Mouse (Mus musculus) cerebellum, adult 11-12 months (tissue): ENCODE measurements around the gene Wdr76.
"Not testable (repeated sequence)": the region's sequence is repeated elsewhere in the genome, so short reads cannot be mapped to it uniquely, and the experiment has no call there.

Experiments
- DNase-seq: peaks from one replicate; pipeline ENCODE4 v3.0.0; 2022

Gene Wdr76

GRCm38 (mm10) chr2:121505942-121506882 is at the start of gene Wdr76, which contains the start of gene Mfap1a:
TSS of gene Wdr76 (plus strand) at chr2:121506723.
TSS of gene Mfap1a (minus strand) at chr2:121506665.
- peak; percentile 81 for DNase-seq

DNA sequence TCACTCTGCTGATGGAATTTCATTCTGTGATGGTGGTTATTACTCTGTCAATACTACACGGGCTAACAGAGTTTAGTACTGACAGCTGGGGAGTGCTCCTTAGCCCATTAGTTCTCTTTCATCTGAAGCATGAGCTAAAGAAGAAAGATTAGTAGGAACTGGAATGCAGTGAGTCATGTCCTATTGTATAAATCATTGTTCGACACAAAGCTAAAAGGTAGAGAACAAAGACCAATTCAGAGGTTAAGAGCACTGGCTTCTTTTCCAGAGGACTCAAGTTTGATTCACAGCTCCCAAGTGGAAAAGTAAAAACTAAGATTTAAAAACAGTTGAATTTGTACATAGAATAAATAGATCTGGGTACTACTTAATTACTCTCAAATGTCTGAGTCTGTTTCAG is 46.5 kb upstream of the Wdr76 start:
- DNase-seq, result no peak

GRCm38 (mm10) chr2:121468982-121469381 is 37.5 kb upstream of the Wdr76 start:
- DNase-seq, result not testable (repeated sequence)

GRCm38 (mm10) chr2:121472783-121473182 is 33.7 kb upstream of the Wdr76 start:
- DNase-seq, result not testable (repeated sequence)

DNA sequence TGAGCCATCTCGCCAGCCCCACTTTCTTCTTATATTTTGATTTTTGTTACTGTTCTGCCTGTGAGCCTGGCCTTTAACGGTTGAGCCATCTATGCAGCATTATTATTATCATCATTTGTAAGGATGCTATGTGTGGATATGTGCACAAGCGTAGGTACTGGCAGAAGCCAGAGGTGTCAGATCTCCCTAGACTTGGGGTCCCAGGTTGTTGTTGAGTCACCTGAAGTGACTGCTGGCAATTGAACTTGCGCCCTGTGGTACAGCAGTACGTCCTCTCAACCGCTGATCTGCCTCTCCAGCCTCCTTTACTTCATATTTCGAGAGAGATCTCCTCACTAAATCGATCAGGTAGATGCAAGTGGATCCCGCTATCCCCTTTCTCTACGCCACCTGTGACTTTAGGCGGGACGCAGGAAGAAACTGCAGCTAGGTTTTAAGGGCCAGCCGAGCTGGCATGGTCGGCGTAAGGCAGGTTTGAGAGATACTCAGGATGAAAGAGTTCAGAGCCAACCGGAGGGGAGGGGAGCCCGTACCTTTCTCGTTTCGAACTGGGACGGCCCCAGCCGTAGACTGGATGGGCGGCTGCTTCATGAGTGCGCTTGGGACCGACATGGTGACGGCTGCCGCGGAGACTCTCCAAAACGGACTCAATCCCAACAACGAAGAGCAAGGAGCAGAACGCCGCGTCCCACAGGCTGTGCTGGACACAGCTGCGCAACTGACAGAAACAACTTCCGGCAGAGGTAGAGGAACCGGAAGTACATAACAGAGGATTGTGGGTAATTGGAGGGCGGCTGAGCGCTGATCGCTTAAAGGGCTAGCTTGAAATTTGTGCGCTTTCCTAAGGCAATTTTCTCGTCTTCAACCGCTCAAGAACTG is 33.0 kb upstream of the Wdr76 start, which contains the start of gene Mfap1b:
TSS of gene Mfap1b (minus strand) at position 767 of the 879 bp plus-strand sequence.
- DNase-seq, result peak; percentile 81

- no peak for DNase-seq
Observed at GRCm38 (mm10) chr2:121474180-121474535, 32.4 kb upstream of the Wdr76 start.

GRCm38 (mm10) chr2:121475306-121475705 is 31.2 kb upstream of the Wdr76 start:
- not testable (repeated sequence) for DNase-seq

DNA sequence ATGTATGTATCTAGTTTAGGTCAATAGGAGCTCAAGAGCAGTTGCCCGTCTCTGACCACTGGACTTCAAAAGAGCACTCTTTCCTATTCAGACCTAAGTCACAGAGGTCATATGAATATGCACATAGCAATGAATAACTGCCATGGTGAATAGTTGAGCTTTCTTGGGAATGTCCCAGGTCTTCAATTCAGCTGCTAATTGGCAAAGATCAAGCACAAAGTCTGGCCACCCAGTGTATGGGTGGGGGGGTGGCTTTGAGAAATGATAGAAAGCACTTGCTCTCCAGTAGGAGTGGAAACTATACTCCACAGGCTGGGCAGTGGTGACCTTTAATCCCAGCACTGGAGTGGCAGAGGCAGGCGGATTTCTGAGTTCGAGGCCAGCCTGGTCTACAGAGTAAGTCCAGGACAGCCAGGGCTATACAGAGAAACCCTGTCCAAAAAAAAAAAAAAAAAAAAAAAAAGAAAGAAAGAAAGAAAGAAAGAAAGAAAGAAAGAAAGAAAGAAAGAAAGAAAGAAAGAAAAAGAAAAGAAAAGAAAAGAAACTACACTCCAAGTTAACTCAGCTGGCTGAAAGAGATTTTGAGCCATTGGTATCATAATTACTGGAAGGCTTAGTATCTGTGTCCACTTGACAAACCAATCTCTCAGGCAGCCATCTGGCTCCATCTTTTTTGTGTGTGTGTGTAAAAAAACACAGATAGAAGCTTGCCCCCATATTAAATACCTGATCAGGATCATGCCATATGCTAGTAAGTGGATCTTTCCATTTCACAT is 28.8 kb upstream of the Wdr76 start:
- no peak for DNase-seq

DNA sequence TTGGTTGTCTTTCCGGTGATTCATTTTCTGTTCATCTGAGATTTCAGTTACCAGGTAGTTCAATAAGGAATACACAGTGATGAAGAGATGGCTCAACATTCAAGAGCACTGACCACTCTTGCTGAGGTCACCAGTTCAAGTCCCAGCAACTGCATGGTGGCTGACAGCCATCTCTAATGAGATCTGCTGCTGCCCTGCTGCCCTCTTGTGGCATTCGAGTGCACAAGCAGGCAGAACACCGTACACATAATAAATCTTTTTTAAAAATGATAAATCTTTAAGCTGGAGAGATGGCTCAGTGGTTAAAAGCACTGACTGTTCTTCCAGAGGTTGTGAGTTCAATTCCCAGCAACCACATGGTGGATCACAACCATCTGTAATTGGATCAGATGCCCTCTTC is 26.0 kb upstream of the Wdr76 start:
- DNase-seq, result no peak

- DNase-seq, result not testable (repeated sequence)
Observed at GRCm38 (mm10) chr2:121480916-121481315, 25.6 kb upstream of the Wdr76 start.

- no peak for DNase-seq
Observed at GRCm38 (mm10) chr2:121483576-121483975, 22.9 kb upstream of the Wdr76 start.

- not testable (repeated sequence) for DNase-seq
Observed at GRCm38 (mm10) chr2:121484403-121484802, 22.1 kb upstream of the Wdr76 start.

DNA sequence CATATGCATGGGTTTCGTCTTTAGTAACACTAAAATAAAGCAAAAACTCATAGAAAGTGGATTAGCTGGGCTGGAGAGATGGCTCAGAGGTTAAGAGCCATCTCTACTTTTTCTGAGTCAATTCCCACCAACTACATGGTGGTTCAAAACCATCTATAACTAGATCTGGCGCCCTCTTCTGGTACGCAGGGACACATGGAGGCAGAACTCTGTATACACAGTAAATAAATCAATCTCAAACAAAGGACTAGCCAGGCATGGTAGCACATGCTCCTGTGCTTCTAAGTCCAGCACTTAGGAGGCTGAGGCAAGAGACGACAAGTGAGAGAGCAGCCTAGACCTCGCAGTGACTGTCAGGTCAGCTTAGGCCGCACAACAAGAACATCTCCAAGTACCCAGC is 5.0 kb upstream of the Wdr76 start:
- not testable (repeated sequence) for DNase-seq

DNA sequence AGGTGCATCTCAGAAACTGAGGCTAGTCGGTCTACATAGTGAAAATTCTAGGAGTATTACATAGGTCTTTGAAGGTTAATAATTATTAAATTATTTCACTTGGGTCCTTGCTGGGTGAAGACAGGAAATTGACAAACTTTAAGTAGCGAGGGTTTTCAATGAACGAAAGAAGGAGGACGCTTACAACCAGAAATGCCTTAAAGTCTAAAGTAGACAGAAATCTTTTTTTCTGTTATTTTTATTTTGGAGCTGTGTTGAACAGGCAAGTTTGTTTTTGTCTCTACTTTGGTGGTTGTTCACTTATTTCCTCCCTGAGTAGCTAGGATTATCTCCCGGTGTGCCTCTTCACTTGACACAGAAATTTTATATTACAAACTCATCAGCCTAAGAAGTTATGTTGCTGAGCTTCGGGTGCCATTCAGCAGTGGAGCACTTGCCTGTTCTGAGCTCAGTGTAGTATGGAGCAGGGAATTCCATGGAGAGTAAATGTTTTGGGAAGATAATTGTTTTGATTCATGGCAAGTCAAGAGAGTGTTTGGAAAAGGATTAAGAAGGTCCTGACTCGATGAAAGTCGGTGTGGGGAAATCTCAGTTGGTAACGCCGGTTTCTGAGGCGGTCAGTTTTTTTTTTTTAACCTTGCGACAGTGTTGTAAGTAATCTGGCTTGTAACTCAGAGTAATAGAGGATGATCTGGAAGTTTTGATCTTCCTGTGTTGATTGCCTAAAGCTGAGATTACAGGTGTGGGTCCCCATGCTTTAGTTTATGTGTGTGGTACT is 839 bp downstream of the Wdr76 start:
- DNase-seq, result no peak

GRCm38 (mm10) chr2:121507951-121508330 is 1.4 kb downstream of the Wdr76 start:
- DNase-seq, result no peak

- DNase-seq, result peak; percentile 28
Observed at GRCm38 (mm10) chr2:121509584-121509983, 3.1 kb downstream of the Wdr76 start.

DNA sequence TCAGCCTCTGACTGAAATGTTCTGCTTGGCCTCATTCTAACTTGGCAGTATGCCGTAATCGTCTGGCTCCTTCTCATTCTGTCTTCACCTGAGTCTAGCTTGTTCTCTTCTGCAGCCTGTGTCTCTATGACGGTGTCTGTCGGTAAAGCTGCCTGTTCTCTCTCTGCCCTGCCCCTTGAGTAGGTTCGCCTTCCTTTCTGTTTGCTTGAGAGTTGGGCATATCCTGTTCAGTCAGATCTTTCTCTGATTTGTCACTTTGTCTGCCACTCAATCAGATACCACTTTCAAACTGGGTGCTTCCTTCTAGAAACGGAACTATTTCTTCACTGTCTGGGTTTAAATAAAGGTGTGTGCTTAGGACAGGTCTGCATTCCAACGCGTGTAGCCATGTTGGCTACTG is 4.9 kb downstream of the Wdr76 start:
- DNase-seq, result no peak

DNA sequence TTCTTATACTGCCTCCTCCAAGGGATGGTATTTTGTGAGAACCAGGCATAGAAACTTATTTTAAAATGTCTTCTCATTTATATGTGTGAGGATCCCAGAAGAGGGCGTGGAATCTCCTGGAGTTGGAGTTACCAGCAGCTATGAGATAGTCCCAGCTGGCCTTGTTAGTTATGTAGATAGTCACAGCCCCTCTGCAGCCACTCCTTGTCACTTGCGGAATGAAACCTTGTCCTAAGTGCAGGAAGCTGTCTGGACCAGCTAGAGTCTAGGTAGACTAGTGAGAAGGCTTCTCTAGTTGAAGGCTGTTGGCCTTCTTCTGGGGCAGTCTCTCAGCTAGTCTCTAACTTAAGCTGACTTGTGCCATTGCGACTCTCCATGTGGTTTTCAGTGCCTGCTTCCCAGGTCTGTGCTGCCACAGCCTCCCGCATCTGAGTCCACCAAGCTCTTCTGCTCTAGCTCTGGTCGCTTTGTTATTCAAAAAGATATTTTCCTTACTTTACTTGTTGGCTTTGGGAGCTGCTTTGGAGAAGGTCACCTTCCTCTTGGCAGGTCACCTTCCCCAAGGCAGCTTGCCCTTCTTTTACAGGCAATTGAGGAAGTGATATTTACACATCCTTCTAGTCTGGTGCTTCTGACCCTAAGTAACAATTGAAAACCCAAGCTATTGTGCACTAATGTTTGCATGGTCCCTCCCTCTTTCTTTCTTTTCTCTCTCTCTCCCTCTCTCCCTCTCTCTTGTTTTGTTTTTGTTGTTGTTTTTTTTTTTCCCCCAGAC is 6.7 kb downstream of the Wdr76 start:
- not testable (repeated sequence) for DNase-seq

GRCm38 (mm10) chr2:121514211-121514610 is 7.7 kb downstream of the Wdr76 start:
- no peak for DNase-seq

DNA sequence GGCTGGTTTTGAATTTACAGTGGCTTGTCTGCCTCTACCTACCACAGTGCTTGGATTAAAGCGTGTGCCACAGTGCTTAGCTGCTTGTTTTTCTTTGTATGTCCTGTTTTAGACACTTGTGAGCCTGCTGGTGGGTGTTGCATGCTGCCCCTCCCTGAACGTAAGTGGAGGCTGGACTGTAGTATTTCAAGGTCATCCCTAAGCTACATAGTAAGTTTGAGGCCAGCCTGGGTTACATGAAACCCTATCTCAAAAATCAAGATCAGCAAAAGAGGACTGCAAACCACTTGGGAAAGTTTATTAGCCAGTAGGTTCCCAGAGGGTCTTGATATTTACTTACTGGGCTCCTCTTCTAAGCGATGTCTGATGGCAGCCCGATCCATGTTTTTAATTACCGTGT is 11.6 kb downstream of the Wdr76 start:
- DNase-seq, result no peak

DNA sequence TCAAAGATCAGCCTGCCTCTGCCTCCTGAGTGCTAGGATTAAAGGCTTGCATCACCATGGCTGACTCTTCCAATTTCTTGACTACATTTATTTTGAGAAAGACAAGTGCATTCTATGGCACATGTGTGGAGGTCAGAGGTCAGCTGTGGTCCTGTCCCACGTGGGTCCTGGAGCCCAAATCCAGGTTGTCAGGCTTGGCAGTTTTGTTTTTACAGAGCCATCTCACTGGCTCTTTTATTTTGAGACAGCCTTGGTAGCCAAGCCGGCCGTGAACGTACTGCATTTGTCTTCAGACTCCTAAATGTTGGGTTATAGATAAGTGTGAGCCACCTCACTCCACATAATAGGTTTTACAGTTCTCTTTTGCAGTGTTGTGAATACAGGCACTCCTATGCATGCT is 12.2 kb downstream of the Wdr76 start:
- DNase-seq, result not testable (repeated sequence)
